Mouse (Mus musculus) heart, embryonic 11.5 days (tissue): ENCODE measurements around the gene Trp53rkb. TPM values are rescaled to one million over a fixed set of nuclear protein-coding genes. Genes with fewer than 3 reads are reported as not detected.
"Not testable (repeated sequence)": the region's sequence is repeated elsewhere in the genome, so short reads cannot be mapped to it uniquely, and the experiment has no call there.

Experiments used
- ATAC-seq: fragments of 200-750 bp; cut with Nextera tagmentation; replicated peaks from 2 replicates; pipeline ENCODE4 v1.8.0; 2017; ENCODE audit warnings: moderate library complexity; ENCODE audit not compliant: insufficient number of reproducible peaks, low FRiP score, low TSS enrichment
- H3K27ac ChIP-seq: fragments of 300-500 bp; sonication (generic); 2 replicates; pipeline ENCODE4 v1.5.1; 2014; ENCODE audit warnings: mild to moderate bottlenecking, low read depth, low read length
- H3K27me3 ChIP-seq: fragments of 300-500 bp; sonication (generic); 2 replicates; pipeline ENCODE4 v1.6.1; 2014; ENCODE audit warnings: mild to moderate bottlenecking, low read length, mixed read lengths; ENCODE audit not compliant: control insufficient read depth, insufficient read depth
- H3K36me3 ChIP-seq: fragments of 300-500 bp; sonication (generic); 2 replicates; pipeline ENCODE4 v1.6.1; 2014; ENCODE audit warnings: mild to moderate bottlenecking, low read length, moderate library complexity, mixed read lengths; ENCODE audit not compliant: control insufficient read depth, insufficient read depth
- H3K4me1 ChIP-seq: fragments of 300-500 bp; sonication (generic); 2 replicates; pipeline ENCODE4 v1.6.1; 2014; ENCODE audit warnings: low read length; ENCODE audit not compliant: control insufficient read depth, insufficient read depth
- H3K4me2 ChIP-seq: fragments of 300-500 bp; sonication (generic); 2 replicates; pipeline ENCODE4 v1.6.1; 2014; ENCODE audit warnings: mild to moderate bottlenecking, moderate library complexity
- H3K4me3 ChIP-seq: fragments of 300-500 bp; sonication (generic); 2 replicates; pipeline ENCODE4 v1.5.1; 2014; ENCODE audit warnings: low read depth, low read length
- H3K9ac ChIP-seq: fragments of 300-500 bp; sonication (generic); 2 replicates; pipeline ENCODE4 v1.6.1; 2014; ENCODE audit warnings: mild to moderate bottlenecking, low read depth, low read length, moderate library complexity
- H3K9me3 ChIP-seq: fragments of 300-500 bp; sonication (generic); replicated peaks from 2 replicates; pipeline ENCODE4 v1.6.1; 2016; ENCODE audit warnings: low read length; ENCODE audit not compliant: control insufficient read depth
- WGBS: fragments of 180-500 bp; shearing (Covaris S2); extraction: QIAGEN DNeasy Blood & Tissue Kit; methylation state at CpG from one replicate; pipeline ENCODE4 v1.1.7; 2014; ENCODE audit not compliant: insufficient replicate concordance; 5-methylcytosine and 5-hydroxymethylcytosine counted together
- polyA plus RNA-seq: library from polyadenylated mRNA; unstranded; fragments of >200 nt; fragmentation: Nextera tagmentation; extraction: Ambion mirVana; gene quantifications from 2 replicates; pipeline ENCODE4 v1.2.1, GENCODE M21; 2014

Trp53rkb gene
- 6.6 and 7.9 TPM in 2 replicates for polyA plus RNA-seq

DNA sequence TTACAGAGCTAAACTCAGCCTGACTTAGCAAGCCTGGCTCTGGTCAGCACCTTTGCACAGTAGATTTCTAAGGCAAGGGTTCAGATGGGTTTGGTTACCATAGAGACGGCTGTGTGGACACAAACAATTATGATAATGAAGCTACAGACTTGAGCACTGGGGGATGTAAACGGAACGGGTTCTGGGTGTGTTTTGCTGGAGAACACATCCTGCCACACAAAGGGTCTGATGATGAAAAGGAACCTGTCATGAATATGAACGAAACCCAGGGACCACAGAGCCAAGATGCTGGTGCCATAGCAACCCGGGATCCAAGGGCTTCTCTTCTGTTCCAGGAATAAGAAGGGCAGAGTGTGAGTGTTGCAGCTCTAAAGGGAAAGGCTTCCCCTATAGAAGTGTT lies at the start of gene Trp53rkb:
TSS of gene Trp53rkb (plus strand) at position 177 of the 400 bp plus-strand sequence.
- peak within 1 kb of the TSS; percentile 23; the same call in 1 of the 2 replicates for H3K27ac ChIP-seq
- no peak for ATAC-seq
- 0 out of 2 replicates have a peak, but pooled peaks cover 3% of the 10 kb centered on the region for H3K36me3 ChIP-seq
- peaks cover 4% of the 10 kb centered on the region for H3K4me1 ChIP-seq
- H3K4me3 ChIP-seq = peak within 1 kb of the TSS; percentile 76
- no peaks in the 10 kb centered on the region for H3K9me3 ChIP-seq
- WGBS = 77% methylated on average over 5 of the region's 5 CpGs
- no peaks in the 10 kb centered on the region for H3K27me3 ChIP-seq
- H3K9ac ChIP-seq = peak within 1 kb of the TSS; percentile 82
- H3K4me2 ChIP-seq = peak within 1 kb of the TSS; percentile 73

DNA sequence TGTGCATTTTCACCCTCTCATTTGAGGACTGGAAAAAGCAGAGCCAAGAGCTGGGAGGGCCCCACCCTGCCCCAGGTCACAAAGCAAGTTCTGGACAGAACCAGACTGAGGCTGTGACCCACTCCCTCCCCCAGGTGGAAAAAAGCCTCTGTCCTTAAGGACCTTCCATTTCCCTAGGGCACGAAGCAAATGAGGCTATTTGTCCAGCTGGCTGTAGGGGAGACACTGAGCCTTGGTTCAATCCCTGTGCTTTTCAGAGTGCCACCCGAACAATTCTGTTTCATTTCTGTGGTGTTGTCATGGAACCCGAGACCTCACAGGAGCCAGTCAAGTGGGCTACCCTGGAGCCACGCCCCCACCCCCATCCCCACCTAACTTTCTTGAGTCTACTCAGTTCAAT lies 48.8 kb upstream of the Trp53rkb start:
- H3K4me2 ChIP-seq = no peak overlapping the region
- no peak overlapping the region for H3K9ac ChIP-seq
- WGBS = 53% methylated on average over 4 of the region's 4 CpGs
- H3K36me3 ChIP-seq = no peaks in the 10 kb centered on the region
- H3K27me3 ChIP-seq = no peaks in the 10 kb centered on the region
- H3K27ac ChIP-seq = no peak overlapping the region
- no peak for ATAC-seq
- H3K4me1 ChIP-seq = no peaks in the 10 kb centered on the region
- no peaks in the 10 kb centered on the region for H3K9me3 ChIP-seq
- H3K4me3 ChIP-seq = no peak overlapping the region

DNA sequence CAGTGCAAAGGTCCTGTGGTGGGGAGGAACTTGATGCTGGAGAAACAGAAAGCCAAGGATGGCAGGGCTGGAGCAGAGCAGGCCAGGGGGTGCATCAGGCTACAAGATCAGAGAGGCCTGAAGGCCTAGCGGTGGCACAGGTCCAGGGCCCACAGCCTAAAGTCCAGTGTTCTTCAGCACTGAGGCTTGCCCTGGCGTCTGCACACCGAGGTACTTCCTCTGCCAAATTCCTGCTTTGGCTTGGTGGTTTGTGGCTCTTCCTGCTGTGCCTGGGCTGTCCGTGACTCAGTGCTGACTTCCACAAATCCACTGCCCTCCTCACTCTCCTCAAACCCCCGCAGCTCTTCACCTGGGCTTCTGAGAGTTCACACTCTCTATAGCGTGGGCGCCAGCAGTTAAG lies 47.9 kb upstream of the Trp53rkb start:
- no peaks in the 10 kb centered on the region for H3K9me3 ChIP-seq
- WGBS = 66% methylated on average over 6 of the region's 7 CpGs
- no peaks in the 10 kb centered on the region for H3K36me3 ChIP-seq
- no peak overlapping the region for H3K27ac ChIP-seq
- no peaks in the 10 kb centered on the region for H3K4me1 ChIP-seq
- no peak for ATAC-seq
- no peak overlapping the region for H3K9ac ChIP-seq
- no peak overlapping the region for H3K4me3 ChIP-seq
- H3K4me2 ChIP-seq = no peak overlapping the region
- H3K27me3 ChIP-seq = no peaks in the 10 kb centered on the region

DNA sequence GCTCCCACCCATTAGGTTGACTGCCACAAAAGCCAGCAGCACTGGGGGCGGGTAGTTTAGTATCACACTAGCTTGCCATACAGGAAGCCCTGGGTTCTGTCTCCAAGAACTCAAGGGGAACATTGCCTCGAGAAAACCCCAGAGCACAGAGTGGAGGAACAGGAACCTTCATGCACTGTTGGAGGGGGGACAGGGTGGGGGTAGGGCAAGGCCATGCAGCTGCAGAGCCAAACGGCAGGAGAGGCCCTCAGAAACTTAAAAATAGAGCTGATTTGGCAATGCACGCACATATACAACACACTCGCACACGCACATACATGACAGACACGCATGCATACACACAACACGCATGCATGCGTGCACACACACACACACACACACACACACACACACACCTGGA lies 46.5 kb upstream of the Trp53rkb start:
- Histone ChIP-seq H3K4me3 (no peak overlapping the region), H3K4me2 (no peak overlapping the region), H3K36me3 (no peaks in the 10 kb centered on the region), H3K9ac (no peak overlapping the region), H3K27me3 (no peaks in the 10 kb centered on the region), H3K4me1 (no peaks in the 10 kb centered on the region), H3K27ac (no peak overlapping the region), H3K9me3 (no peaks in the 10 kb centered on the region)
- WGBS = 71% methylated on average over 9 of the region's 9 CpGs
- no peak for ATAC-seq

DNA sequence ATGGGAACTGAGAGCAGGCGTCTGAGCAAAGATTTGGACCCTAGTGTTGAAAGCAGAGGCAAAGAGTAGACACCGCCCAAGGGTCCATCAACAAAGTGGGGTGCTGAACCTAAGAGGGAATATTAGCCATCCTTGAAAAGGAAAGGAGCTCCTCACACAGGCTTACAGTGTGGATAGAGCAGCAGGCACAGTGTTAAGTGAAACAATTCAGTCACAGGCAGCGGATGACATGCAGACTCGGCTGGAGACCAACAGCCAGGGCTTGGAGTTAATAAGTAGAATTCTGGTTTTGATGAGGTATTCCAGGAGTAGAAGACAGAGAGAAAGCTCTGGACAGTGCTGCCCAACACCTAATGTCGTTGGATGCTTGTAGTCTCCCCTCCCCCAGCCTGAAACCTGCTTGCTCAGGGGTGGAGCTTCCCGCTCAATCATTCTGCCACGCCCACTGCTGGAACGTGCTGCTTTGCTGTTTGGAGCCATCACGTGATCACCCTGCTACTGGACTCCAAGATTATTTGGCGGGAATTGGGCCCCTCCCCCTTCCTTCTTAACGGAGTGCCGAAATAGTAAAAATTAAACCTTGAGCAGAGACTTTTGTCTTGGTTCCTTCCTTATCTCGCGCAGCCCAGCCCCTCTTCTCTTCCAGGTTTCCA lies 45.9 kb upstream of the Trp53rkb start:
- H3K4me2 ChIP-seq, H3K4me1 ChIP-seq, H3K36me3 ChIP-seq, ATAC-seq, H3K4me3 ChIP-seq, H3K27ac ChIP-seq, H3K9ac ChIP-seq, H3K27me3 ChIP-seq, H3K9me3 ChIP-seq: not testable (repeated sequence)
- WGBS = 46% methylated on average over 14 of the region's 14 CpGs

- Histone ChIP-seq H3K4me1 (no peaks in the 10 kb centered on the region), H3K9me3 (no peaks in the 10 kb centered on the region), H3K9ac (no peak overlapping the region), H3K27me3 (no peaks in the 10 kb centered on the region), H3K4me2 (no peak overlapping the region), H3K27ac (no peak overlapping the region), H3K4me3 (no peak overlapping the region), H3K36me3 (no peaks in the 10 kb centered on the region)
- 80% methylated on average over 6 of the region's 6 CpGs for WGBS
- no peak for ATAC-seq
Measured at GRCm38 (mm10) chr2:166750620-166751191, 41.6 kb upstream of the Trp53rkb start.

GRCm38 (mm10) chr2:166754194-166754593 lies 38.1 kb upstream of the Trp53rkb start:
- H3K36me3 ChIP-seq = no peaks in the 10 kb centered on the region
- H3K4me3 ChIP-seq = no peak overlapping the region
- no peak overlapping the region for H3K9ac ChIP-seq
- ATAC-seq = no peak
- WGBS = 36% methylated on average over 4 of the region's 4 CpGs
- no peaks in the 10 kb centered on the region for H3K9me3 ChIP-seq
- no peak overlapping the region for H3K27ac ChIP-seq
- H3K4me2 ChIP-seq = no peak overlapping the region
- H3K4me1 ChIP-seq = no peaks in the 10 kb centered on the region
- H3K27me3 ChIP-seq = no peaks in the 10 kb centered on the region

- WGBS = 79% methylated on average over 7 of the region's 7 CpGs
Measured at GRCm38 (mm10) chr2:166754760-166755159, 37.6 kb upstream of the Trp53rkb start.

GRCm38 (mm10) chr2:166757969-166758368 lies 34.4 kb upstream of the Trp53rkb start:
- H3K9me3 ChIP-seq = no peaks in the 10 kb centered on the region
- no peak overlapping the region for H3K4me3 ChIP-seq
- H3K4me2 ChIP-seq = no peak overlapping the region
- H3K9ac ChIP-seq = no peak overlapping the region
- no peak for ATAC-seq
- H3K4me1 ChIP-seq = no peaks in the 10 kb centered on the region
- no peaks in the 10 kb centered on the region for H3K27me3 ChIP-seq
- H3K27ac ChIP-seq = no peak overlapping the region
- H3K36me3 ChIP-seq = no peaks in the 10 kb centered on the region
- WGBS = 8% methylated on average over 3 of the region's 3 CpGs

More at GRCm38 (mm10) chr2:166754760-166755159, 37.6 kb upstream of the Trp53rkb start:
- no peak overlapping the region for H3K27ac ChIP-seq
- no peak overlapping the region for H3K9ac ChIP-seq
- no peaks in the 10 kb centered on the region for H3K9me3 ChIP-seq
- H3K4me1 ChIP-seq = no peaks in the 10 kb centered on the region
- no peak for ATAC-seq
- H3K4me3 ChIP-seq = no peak overlapping the region
- H3K4me2 ChIP-seq = no peak overlapping the region
- H3K27me3 ChIP-seq = no peaks in the 10 kb centered on the region
- no peaks in the 10 kb centered on the region for H3K36me3 ChIP-seq
